Mouse (Mus musculus) heart, embryonic 16.5 days (tissue): Measurements from ENCODE around the gene Clec16a. TPM values are rescaled to one million over a fixed set of nuclear protein-coding genes. Genes with fewer than 3 reads are reported as not detected.

Experiments
- ATAC-seq: fragments of 200-750 bp; cut with Nextera tagmentation; replicated peaks from 2 replicates; pipeline ENCODE4 v1.8.0; 2017; ENCODE audit warnings: moderate number of reproducible peaks; ENCODE audit not compliant: insufficient read depth, low FRiP score; ENCODE audit errors: extremely low read depth
- H3K27ac ChIP-seq: fragments of 300-500 bp; sonication (generic); 2 replicates; pipeline ENCODE4 v1.5.1; 2014; ENCODE audit warnings: mild to moderate bottlenecking, low read length, control low read depth, moderate library complexity
- H3K27me3 ChIP-seq: fragments of 300-500 bp; sonication (generic); 2 replicates; pipeline ENCODE4 v1.6.1; 2014; ENCODE audit warnings: low read length, mixed read lengths; ENCODE audit not compliant: control insufficient read depth, insufficient read depth
- H3K36me3 ChIP-seq: fragments of 300-500 bp; sonication (generic); 2 replicates; pipeline ENCODE4 v1.6.1; 2014; ENCODE audit not compliant: control insufficient read depth, insufficient read depth
- H3K4me1 ChIP-seq: fragments of 300-500 bp; sonication (generic); 2 replicates; pipeline ENCODE4 v1.6.1; 2014; ENCODE audit warnings: low read length, mixed read lengths; ENCODE audit not compliant: control insufficient read depth, insufficient read depth
- H3K4me2 ChIP-seq: fragments of 300-500 bp; sonication (generic); 2 replicates; pipeline ENCODE4 v1.6.1; 2014; ENCODE audit warnings: low read depth, mild to moderate bottlenecking, control low read depth, low read length
- H3K4me3 ChIP-seq: fragments of 300-500 bp; sonication (generic); 2 replicates; pipeline ENCODE4 v1.5.1; 2014; ENCODE audit warnings: mild to moderate bottlenecking, control low read depth, low read length
- H3K9ac ChIP-seq: fragments of 300-500 bp; sonication (generic); 2 replicates; pipeline ENCODE4 v1.6.1; 2014; ENCODE audit warnings: low read length, control low read depth
- H3K9me3 ChIP-seq: fragments of 300-500 bp; sonication (generic); replicated peaks from 2 replicates; pipeline ENCODE4 v1.6.1; 2016; ENCODE audit warnings: low read length; ENCODE audit not compliant: control insufficient read depth
- WGBS: fragments of 180-500 bp; shearing (Covaris S2); extraction: QIAGEN DNeasy Blood & Tissue Kit; methylation state at CpG from one replicate; pipeline ENCODE4 v1.1.7; 2014; 5-methylcytosine and 5-hydroxymethylcytosine counted together
- polyA plus RNA-seq: library from polyadenylated mRNA; unstranded; fragments of >200 nt; fragmentation: Nextera tagmentation; extraction: Ambion mirVana; gene quantifications from 2 replicates; pipeline ENCODE4 v1.2.1, GENCODE M21; 2015

The Clec16a gene
- polyA plus RNA-seq, 1 experiment from 2014 or later: 32.6 TPM

GRCm38 (mm10) chr16:10656461-10656860 lies 111.3 kb downstream of the Clec16a start:
- WGBS: 58% methylated on average over 2 of the region's 2 CpGs
- Histone ChIP-seq H3K9ac (no peak overlapping the region), H3K36me3 (no peaks in the 10 kb centered on the region)

GRCm38 (mm10) chr16:10656939-10657338 lies 111.8 kb downstream of the Clec16a start:
- no peaks in the 10 kb centered on the region for H3K9me3 ChIP-seq
- peaks cover 27% of the 10 kb centered on the region for H3K4me1 ChIP-seq
- no peaks in the 10 kb centered on the region for H3K27me3 ChIP-seq
- ATAC-seq: no peak
- H3K36me3 ChIP-seq: no peaks in the 10 kb centered on the region
- H3K27ac ChIP-seq: no peak overlapping the region
- WGBS: 86% methylated on average over 1 of the region's 1 CpGs
- H3K4me2 ChIP-seq: no peak overlapping the region
- H3K4me3 ChIP-seq: no peak overlapping the region
- no peak overlapping the region for H3K9ac ChIP-seq

More at GRCm38 (mm10) chr16:10656461-10656860, 111.3 kb downstream of the Clec16a start:
- H3K27ac ChIP-seq: no peak overlapping the region
- no peak overlapping the region for H3K4me2 ChIP-seq
- H3K4me1 ChIP-seq: peaks cover 22% of the 10 kb centered on the region
- no peaks in the 10 kb centered on the region for H3K27me3 ChIP-seq
- H3K9me3 ChIP-seq: no peaks in the 10 kb centered on the region
- ATAC-seq: no peak
- no peak overlapping the region for H3K4me3 ChIP-seq

- H3K4me1 ChIP-seq: peaks cover 30% of the 10 kb centered on the region
- WGBS: 83% methylated on average over 2 of the region's 2 CpGs
- no peak overlapping the region for H3K4me2 ChIP-seq
- no peaks in the 10 kb centered on the region for H3K36me3 ChIP-seq
- no peak overlapping the region for H3K4me3 ChIP-seq
- no peak for ATAC-seq
- no peak overlapping the region for H3K9ac ChIP-seq
- no peaks in the 10 kb centered on the region for H3K27me3 ChIP-seq
- H3K27ac ChIP-seq: no peak overlapping the region
- H3K9me3 ChIP-seq: no peaks in the 10 kb centered on the region
Measured at GRCm38 (mm10) chr16:10659211-10659610, 114.1 kb downstream of the Clec16a start.

GRCm38 (mm10) chr16:10660526-10660925 lies 115.4 kb downstream of the Clec16a start:
- H3K4me3 ChIP-seq: no peak overlapping the region
- no peaks in the 10 kb centered on the region for H3K9me3 ChIP-seq
- no peak overlapping the region for H3K4me2 ChIP-seq
- H3K27me3 ChIP-seq: no peaks in the 10 kb centered on the region
- H3K36me3 ChIP-seq: no peaks in the 10 kb centered on the region
- peaks cover 39% of the 10 kb centered on the region for H3K4me1 ChIP-seq
- H3K27ac ChIP-seq: peak overlapping the region; percentile 11; the same call in 1 of the 2 replicates
- H3K9ac ChIP-seq: no peak overlapping the region
- no peak for ATAC-seq

- H3K27ac ChIP-seq: no peak overlapping the region
- no peaks in the 10 kb centered on the region for H3K36me3 ChIP-seq
- ATAC-seq: peak; percentile 15; the same call in 1 of the 2 replicates
- H3K9me3 ChIP-seq: no peaks in the 10 kb centered on the region
- H3K27me3 ChIP-seq: no peaks in the 10 kb centered on the region
- WGBS: 35% methylated on average over 2 of the region's 2 CpGs
- H3K4me3 ChIP-seq: no peak overlapping the region
- H3K4me2 ChIP-seq: no peak overlapping the region
- peaks cover 42% of the 10 kb centered on the region for H3K4me1 ChIP-seq
- H3K9ac ChIP-seq: no peak overlapping the region
Measured at GRCm38 (mm10) chr16:10661385-10661784, 116.2 kb downstream of the Clec16a start.

DNA sequence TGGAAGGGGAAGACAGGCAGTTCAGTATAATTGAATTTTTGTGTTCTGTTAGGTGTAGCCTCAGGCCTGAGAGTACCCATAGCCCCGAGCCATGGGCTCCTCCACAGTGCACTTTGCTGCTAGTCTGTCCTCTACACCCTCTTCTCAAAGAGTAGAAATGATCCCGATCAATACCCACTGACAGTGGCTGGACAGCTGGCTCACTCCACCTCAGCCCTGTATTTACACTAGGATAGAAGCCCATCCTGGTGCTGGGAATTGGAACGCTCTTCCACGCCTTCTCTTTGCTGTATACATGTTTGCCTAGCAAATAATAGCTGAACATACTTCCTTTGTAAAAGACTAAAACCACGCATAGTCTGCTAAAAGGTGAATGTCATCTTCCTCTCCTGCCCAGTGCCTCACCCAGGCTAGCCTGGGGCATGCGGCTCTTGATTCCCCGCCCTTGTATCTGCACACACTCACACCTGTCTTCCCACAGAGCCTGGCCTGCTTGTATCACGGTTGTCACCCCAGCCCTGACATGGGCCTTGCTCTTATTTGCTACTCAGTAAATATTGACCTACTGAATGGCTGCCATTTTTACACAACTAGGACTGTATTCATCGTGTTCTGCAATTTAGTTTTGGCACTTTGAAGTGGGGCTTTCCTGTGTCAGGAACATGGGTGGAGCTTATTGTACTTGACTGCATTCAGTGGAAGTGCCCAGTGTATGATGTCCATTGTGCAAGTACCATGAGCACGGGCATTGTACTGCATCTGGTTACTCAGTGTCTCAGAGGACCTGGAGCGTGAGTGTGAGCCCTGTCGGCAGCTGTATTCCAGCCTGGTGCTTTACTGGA lies 119.0 kb downstream of the Clec16a start:
- Histone ChIP-seq H3K4me1 (peaks cover 43% of the 10 kb centered on the region), H3K9me3 (no peaks in the 10 kb centered on the region), H3K4me2 (no peak overlapping the region), H3K36me3 (no peaks in the 10 kb centered on the region), H3K4me3 (no peak overlapping the region), H3K27ac (no peak overlapping the region), H3K27me3 (no peaks in the 10 kb centered on the region), H3K9ac (no peak overlapping the region)
- ATAC-seq: no peak
- 69% methylated on average over 12 of the region's 12 CpGs for WGBS

GRCm38 (mm10) chr16:10664921-10665894 lies 120.1 kb downstream of the Clec16a start:
- Histone ChIP-seq H3K9ac (peak overlapping the region; percentile 30), H3K9me3 (no peaks in the 10 kb centered on the region), H3K4me2 (peak overlapping the region; percentile 25), H3K4me1 (peaks cover 50% of the 10 kb centered on the region), H3K36me3 (no peaks in the 10 kb centered on the region), H3K4me3 (no peak overlapping the region), H3K27me3 (no peaks in the 10 kb centered on the region), H3K27ac (peak overlapping the region; percentile 69)
- WGBS: 25% methylated on average over 12 of the region's 12 CpGs
- ATAC-seq: peak; percentile 73

- Histone ChIP-seq H3K9me3 (no peaks in the 10 kb centered on the region), H3K4me1 (peaks cover 35% of the 10 kb centered on the region), H3K27ac (peak overlapping the region; percentile 33; the same call in 1 of the 2 replicates), H3K36me3 (no peaks in the 10 kb centered on the region), H3K4me2 (no peak overlapping the region), H3K4me3 (no peak overlapping the region), H3K27me3 (no peaks in the 10 kb centered on the region), H3K9ac (no peak overlapping the region)
- WGBS: 86% methylated on average over 3 of the region's 3 CpGs
- ATAC-seq: no peak
Measured at GRCm38 (mm10) chr16:10666766-10667165, 121.6 kb downstream of the Clec16a start.
